Mouse (Mus musculus) adrenal gland, postnatal 14 days (tissue): ENCODE results near the gene Mypop. TPM values are rescaled to one million over a fixed set of nuclear protein-coding genes. Genes with fewer than 3 reads are reported as not detected.

ENCODE experiments used
- DNase-seq: peaks from one replicate; pipeline ENCODE4 v3.0.0; 2021; ENCODE audit warnings: mixed read lengths
- total RNA-seq: library from RNA; stranded (reverse); gene quantifications from 2 replicates; pipeline ENCODE4 v1.2.3, GENCODE M21; 2021

Gene Mypop
- total RNA-seq, 1 experiment from 2014 or later = 7.1 TPM

DNA sequence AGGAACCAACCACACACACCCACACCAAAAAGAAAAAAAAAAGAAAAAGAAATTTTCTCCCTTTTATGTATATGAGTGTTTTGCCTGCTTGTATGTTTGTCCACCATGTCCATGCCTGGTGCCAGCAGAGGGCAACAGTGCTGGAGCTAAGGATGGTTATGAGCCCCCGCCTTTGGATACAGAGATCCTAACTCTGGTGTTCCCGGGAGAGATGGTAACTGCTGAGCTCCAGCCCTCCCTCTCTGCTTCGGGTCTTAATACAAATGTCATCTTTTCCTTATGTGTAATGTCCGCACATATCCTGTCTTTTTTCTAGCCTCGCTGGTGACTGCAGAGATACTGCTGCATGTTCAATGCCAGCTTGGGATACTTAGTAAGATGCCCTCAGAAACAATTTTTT, 1.1 kb upstream of the Mypop start:
- DNase-seq = no peak

DNA sequence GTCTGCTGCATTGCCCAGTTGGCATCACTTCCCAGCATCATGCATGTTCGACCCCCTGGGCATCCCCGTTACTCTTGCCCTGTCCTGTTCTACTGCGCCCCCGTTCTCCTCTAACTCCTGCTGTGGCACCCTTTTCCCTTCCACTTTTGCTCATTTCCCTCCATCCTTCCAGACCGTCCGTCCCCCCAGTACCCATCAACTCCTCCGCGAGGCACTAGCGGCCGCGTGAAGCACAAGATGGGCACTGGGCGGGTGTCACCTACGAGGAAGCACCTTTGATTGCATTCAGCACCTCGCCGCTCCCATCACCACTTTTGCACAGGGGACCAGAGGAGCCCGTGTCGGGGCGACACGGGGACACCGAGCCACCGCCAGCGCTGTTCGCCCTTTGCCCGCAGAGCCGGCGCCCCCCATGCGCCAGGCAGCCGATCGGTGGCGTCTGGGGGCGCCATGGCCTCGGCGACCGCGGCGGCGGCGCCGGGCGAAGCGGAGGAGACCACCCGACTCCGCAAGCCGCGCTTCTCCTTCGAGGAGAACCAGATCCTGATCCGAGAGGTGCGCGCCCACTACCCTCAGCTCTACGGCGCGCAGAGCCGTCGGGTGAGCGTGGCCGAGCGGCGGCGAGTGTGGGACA, 732 bp downstream of the Mypop start:
- DNase-seq = peak; percentile 36

DNA sequence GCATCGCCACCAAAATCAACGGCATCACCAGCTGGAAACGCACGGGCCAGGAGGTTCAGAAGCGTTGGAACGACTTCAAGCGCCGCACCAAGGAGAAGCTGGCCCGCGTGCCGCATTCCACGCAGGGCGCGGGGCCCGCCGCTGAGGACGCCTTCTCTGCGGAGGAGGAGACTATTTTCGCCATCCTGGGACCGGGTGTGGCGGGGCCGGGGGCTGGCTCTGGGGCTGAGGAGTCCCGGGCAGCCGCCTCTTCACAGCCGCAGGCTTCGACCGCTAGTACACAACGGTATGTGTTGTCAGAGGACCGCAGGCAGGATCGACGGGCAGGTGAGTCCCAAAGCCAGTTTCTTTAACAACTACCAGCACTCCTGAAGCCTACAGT, 1.2 kb downstream of the Mypop start:
- DNase-seq = peak; percentile 52

DNA sequence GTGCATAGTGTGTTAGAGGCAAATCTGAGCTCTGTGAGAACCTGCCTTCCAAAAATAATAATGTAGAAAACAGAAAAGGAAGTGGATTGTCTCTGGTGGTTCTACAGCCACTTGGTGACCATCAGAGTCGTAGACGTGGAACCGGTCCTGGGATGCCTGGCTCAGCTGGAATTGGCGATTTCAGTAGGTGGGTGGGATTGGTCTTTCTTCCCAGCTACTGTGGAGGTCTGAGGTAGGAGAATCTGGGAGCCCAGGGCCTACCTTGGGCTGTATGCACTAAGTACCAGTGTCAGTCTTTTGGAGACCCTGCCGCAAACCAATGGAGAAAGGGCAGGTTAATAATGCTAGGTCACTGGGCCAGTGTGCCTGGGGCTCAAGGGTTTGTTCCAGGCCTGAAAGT, 2.0 kb downstream of the Mypop start:
- DNase-seq = no peak

DNA sequence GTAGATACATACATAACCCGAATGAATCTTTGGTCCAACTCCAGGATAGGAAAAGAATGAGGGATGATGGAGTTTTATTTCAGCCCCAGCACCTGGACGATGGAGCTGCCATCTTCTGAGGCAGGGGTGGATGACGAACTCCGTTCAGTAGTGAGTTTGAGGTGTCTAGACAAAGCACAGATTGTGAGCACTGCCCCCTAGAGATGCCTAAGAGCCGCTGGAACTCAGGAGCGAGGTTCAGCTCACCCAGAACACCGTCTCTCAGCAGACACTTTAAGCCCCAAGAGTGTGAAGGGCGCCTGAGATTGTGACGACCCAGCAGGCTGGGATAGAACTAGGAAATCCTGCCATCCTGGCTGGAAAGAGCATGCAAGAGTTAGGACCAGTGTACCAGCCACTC, 7.8 kb downstream of the Mypop start:
- no peak for DNase-seq

DNA sequence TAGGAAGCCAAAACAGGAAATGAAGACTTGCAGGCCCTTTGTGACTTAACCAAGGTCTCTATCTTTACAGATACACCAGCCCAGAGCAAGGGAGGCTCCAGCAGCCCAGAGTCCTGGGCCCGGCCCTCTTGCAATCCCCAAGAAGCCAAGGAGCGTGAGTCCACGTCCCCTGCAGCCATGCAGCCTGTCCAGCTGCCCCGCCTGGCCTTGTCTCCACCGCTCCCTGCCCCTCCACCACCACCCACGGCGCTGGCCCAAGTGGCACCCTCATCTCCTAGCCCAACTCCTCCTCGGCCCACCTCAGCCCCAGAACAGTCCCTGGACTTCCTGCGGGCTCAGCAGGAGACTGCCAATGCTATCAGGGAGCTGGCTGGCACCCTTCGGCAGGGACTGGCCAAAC, 9.4 kb downstream of the Mypop start:
- DNase-seq = no peak

DNA sequence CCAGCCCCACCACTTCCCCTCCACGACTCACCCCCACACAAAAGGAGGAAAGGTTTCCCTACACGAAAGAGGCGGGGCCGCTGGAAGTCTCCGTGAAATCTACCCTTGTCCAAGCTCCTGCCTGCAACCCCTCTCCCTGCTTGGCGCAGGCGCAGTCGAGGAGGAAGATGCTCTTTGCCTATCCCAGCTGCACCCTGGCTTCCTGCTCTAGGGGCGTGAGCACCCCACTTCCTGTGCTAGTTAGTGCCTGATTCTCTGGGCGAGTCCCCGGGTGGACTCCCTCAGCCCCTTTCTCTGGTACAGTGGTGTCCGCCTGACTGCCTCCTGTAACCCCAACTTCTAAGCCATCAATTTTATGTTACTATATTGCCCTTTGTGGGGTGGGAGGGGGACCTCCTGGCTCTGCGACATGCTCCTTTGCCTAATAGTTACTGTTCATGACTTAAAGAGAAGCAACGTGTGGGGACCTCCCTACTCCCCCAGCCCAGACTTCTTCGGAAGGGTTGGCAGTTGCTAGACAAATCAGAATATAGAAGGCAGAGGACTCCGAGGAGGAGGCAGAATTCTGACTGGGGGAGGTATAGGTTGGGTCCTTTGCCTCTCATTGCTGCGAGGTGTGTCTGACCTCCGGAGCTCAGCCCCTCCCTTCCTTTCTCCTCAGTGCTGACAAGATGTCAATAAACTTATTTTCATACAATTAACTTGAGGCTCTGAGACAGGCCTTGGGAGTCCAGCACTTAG, 10.2 kb downstream of the Mypop start:
- DNase-seq = peak; percentile 83

DNA sequence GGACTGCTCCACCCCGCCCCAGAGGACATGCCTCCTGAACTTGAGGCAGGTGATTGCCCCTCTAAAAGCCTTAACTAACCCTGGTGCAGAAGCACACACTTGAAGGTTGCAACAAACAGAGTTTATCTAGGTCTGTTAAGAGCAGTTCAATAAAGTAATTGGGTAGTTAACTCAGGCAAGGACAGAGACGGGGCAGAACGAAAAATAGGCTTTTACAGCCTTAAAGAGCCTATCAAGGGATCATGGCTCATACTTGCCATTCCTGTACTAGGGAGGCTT, 10.7 kb downstream of the Mypop start:
- DNase-seq = no peak

DNA sequence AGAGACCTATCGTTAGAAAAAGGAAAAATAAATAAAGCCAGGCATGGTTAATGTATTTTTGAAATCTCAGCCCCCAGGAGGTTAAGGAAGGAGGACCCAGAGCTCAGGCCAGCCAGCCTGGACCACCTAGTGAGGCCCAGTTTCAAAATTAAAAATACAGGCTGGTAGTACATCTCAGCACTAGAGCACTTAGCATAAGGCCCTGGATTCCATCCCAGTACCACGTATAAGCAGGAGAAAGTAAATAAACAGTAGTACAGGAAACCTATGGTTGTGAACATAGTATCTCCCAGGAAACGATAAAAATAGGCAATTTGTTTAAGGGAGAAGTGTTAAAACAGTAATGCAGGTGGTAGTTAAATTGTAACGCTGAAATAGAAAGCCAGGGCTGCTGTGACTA, 11.1 kb downstream of the Mypop start:
- no peak for DNase-seq

DNA sequence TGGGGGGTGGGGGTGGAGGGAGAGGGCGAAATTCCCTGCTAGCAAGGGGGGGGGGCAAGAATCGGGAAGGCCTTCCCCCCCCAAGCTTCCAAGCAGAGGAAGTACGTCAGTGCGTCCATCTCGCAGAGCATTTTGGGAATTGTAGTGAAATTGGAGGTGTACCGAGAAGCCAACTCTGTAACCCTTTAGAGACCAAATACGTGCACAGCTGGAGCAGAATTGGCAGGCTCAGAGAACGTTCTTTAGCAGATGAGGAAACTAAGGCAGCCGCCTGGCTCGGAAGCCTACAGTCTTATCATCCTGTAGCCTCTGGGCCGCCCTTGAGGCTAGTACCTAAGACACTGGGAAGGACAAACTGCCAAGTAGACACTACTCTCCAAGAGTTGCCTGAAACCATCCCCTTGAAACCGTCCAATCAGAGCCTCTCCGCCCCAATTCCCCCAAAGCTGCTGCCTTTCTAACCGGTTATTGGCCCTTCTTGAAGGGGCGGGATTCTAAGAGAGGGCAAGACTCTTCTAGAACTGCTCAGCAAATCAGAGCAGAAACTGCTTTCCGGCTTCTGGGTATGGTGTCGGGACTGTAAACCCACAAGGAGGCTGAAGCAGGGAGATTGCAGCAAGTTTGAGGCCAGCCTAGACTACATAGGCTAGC, 11.9 kb downstream of the Mypop start:
- peak; percentile 85 for DNase-seq

DNA sequence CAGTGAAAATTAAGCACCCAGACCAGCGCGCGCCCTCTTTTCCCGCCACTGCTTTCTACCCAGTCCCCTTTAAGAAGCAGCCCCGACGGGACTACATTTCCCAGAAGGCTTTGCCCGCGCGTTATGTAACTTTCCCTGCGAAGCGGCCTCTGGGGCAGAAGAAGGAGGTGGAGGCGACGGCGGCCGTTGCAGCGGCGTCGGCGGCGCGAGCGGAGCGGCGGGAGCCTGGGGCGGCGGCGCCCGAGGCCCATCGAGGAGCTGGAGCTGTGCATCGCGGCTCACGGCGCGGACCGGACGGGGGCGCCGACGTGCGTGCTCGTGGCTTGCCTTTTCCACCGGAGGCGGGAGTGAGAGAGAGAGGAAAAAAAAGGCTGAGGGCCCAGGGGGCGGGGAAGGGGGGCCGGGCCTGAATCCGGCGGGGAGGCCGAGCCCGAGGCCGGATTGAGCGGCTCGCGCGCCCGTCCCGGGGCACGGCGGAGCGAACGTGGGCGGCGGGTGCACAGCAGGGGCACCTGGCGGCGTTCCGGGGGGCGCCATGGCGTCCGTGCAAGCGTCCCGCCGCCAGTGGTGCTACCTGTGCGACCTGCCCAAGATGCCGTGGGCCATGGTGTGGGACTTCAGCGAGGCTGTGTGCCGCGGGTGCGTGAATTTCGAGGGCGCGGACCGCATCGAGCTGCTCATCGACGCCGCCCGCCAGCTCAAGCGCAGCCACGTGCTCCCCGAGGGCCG, 13.0 kb downstream of the Mypop start, which contains the start of gene Irf2bp1:
Gene Irf2bp1 (plus strand): TSS at position 143 of the 729 bp plus-strand sequence.
- peak; percentile 96 for DNase-seq

DNA sequence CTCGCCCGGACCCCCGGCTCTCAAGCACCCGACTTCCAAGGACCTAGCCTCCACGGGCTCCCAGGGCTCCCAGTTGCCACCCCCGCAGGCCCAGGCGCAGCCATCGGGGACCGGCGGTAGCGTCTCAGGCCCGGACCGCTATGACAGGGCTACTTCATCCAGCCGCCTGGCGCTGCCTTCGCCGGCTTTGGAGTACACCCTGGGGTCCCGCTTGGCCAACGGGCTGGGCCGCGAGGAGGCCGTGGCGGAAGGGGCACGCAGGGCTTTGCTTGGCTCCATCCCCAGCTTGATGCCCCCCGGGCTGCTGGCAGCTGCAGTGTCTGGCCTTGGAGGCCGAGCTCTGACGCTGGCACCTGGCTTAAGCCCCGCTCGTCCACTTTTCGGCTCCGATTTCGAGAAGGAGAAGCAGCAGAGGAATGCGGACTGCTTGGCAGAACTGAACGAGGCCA, 13.6 kb downstream of the Mypop start:
- peak; percentile 72 for DNase-seq

DNA sequence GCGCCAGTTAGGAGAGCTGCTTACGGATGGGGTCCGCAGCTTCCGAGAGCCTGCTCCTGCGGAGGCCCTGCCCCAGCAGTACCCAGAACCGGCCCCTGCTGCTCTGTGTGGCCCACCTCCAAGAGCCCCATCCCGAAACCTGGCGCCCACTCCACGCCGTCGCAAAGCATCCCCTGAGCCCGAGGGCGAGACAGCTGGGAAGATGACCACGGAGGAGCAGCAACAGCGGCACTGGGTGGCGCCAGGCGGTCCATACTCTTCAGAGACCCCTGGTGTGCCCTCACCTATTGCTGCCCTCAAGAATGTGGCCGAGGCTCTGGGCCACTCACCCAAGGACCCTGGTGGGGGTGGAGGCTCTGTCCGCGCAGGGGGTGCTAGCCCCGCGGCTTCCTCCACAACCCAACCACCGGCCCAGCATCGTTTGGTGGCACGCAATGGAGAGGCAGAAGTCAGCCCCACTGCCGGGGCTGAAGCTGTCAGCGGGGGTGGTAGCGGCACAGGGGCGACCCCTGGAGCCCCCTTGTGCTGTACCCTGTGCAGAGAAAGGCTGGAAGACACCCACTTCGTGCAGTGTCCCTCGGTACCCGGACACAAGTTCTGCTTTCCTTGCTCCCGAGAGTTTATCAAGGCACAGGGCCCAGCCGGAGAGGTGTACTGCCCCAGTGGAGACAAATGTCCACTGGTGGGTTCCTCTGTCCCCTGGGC, 14.5 kb downstream of the Mypop start:
- DNase-seq = no peak

DNA sequence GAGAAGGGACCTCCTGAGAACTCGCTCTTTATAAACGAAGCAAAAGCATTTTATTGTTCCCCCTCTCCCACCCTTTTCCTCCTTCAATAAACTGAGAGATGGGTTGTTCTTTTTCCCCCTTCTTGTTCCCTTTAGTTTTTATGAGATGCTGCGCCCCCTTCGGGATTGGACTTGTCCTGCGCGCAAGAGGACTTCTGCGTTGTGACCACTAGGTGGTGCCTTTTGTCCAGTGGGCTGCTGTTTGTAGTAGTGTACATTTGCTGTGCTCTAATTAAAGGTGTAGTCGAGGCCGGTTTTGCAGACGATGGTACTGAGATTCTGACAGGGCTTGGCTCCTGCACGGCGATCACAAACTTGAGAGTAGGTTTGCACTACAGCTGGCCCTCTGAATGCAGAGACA, 15.4 kb downstream of the Mypop start:
- DNase-seq = peak; percentile 90

DNA sequence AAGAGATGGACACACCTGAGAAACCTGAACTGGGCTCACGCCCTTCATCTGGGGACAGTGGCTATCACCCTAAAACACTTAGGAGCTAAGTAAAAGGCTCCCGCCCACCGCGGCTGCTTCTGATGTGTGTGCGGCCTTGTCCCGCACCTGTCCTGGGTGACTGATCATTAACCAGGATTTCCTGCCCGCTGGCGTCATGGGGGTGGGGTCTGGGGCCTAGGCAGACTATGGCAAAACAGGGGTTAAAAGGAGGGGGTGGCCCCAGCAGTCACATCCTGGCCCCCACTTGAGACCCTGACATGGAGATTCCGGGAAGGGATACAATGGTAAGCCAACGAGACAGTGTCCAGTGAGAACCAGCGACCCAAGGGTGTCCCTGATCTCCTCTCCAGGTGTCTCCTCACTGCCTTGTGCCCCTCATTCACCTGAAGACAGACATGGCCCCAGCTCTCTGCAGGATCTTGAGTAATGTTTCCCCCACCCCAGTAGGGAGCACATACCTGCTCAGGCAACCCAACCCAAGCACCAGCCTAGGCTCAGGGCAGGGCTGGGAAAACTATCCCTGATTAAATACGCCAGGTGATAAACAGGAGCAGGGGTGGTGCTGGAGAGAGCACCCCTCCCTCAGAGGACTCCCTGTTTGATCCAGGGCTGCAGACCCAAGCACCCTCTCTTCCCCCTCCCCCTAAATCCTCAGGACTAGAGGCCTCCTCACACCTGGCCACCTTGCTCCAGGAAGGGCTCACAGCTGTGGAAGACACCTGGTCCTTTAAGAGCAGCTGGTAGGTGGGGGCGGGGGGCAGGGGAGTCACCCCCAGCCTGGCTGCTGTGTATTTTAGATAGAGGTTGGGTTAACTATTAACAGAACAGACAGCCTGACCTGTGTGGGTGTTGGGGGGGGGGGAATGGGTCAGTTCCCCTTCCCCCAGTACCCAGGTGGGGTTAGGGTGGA, 16.3 kb downstream of the Mypop start:
- no peak for DNase-seq

DNA sequence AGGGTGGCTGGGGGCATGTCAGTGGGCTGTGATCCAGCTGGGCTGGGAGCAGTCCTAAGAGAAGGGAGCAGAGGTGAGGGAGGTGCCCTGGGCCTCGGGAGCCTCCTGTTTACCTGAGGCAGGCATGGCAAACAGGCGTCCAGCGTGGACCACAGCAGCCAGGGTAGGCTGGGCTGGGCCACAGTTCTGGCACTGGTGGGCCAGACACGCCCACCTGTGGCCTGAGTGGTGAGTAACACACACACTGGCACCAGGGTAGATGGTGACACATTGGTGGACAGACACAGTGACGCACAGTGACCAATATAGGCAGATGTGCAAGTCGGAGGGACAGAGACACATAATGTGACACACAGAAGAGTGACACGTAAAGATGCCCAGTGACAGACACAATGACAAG, 19.5 kb downstream of the Mypop start:
- peak; percentile 52 for DNase-seq

DNA sequence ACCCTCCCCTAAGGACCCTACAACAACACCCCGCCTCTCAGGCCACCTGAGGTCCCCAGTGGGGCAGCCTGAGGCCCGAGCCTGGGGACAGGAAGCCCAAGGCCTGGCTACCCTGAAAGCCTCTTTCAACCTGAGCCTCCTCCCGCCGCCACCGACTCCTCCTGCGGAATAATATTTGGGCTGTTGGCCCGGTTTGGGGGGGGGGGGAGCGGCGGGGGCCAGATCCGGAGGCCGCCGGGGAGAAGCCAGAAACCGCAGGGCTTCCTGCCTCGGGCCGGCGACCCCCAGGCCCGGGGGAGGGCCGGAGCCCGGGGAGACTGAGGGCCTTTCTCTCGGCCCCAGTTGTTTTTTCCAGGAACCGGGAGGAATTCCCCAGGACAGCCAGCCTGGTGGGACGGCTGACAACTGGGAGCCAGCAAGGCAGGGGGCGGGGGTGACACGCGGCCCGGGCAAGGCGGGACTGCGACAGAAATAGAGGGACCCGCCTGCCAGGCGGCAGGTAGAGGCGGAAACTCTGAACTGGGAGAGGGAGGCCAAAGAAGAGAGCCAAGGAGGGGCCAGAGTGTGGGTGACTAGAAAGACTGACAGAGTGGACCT, 21.1 kb downstream of the Mypop start:
- peak; percentile 65 for DNase-seq

DNA sequence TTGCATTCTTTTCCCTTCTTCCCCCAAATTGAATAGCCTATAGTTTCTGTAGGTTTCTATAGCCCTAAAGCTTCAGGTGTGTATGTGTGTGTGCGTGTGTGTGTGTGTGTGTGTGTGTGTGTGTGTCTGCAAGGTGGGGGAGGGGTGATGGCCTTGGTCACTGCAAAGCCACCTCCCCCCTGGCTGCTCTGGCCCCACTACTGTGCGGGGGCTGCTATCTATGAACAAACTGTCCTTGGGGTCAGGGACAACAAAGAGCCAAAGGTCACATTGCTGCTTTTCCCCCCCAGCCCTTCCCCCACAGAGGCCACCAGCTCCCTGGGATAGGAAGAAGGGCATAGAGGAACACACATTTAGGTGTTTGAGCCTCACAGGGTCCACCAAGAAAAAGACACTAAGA, 21.8 kb downstream of the Mypop start:
- peak; percentile 47 for DNase-seq

DNA sequence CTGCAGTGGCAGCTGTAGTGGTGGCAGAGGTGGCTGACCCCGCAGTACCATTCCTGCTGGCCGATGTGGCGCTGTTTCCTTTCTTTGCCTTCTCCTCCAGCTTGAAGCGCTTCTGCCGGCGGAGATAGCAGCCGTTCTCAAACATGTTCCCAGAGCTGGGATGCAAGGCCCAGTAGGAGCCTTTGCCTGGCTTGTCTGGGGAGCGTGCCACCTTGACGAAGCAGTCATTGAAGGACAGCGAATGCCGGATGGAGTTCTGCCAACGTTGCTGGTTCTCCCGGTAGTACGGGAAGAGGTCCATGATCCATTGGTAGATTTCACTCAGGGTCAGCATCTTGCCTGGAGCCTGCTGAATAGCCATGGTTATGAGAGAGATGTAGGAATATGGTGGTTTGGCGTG, 23.4 kb downstream of the Mypop start:
- peak; percentile 24 for DNase-seq

DNA sequence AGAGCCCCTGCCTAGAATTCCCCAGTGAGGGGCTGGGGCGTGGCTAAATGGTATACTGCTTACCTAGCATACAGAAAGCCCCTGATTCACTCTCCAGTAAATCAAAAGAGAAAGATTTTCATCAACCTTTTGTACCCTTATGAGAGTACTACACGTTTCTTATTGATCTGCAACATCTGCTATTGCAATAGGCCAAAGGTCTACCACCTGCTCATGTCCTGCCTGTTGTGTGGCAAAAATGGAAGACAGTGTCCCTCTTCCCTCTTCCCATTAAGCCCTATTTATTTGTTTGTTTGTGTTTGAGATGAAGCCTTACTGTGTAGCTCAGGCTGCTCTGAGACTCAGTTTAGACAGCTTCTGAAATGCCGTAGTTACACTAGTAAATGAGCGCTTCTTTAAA, 25.0 kb downstream of the Mypop start:
- DNase-seq = no peak

DNA sequence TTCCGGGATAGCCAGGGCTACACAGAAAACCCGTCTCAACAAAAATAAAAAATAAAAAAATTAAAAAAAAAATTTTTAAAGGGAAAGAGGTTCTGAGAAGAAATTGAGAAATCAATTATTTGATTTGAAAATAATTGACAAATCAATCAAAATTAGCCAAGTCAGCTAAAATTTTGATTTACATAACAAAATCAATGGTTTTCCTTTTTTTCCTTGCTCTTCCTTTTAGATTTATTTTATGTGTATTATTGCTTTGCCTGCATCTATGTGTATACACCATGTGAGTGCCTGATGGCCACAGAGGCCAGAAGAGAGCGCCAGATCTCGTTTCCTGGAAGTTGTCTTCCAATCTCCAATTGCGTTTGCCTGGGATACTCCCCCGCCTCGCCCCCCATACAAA, 26.9 kb downstream of the Mypop start:
- no peak for DNase-seq
